Mouse (Mus musculus) T-helper 1 cell (primary cell): ENCODE measurements around the gene Cck.

Experiments
- in situ Hi-C: fragments of 300-600 bp; cut with MboI, MseI; formaldehyde crosslinking; loops from one replicate; pipeline ENCODE4 v1.15.1; 2025; ENCODE audit warnings: high pct_unique_total_duplicates

Gene Cck

DNA sequence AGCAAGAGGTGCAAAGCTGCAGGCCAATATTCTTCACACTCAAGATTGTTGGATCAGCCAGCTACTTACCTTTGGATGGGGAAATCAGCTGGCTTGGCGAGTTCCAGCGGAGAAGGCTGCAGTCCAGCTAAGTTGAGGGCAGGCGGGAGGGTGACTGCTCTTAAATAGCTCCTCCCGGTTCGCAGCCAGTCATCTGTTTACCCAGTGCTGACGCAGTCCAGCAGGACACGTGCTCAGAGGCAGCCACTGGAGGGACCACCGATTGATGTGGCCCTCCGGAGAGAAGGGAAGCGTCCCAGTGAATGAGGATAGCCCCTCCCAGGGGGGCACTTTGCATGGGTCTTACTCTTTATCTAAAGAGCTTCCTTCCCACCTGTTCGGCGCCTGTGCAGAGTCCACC, at the start of gene Cck:
TSS of gene Cck (minus strand) at position 166 of the 400 bp plus-strand sequence.
- in situ Hi-C loops, result loop anchor here (25.0 kb wide), 1 partner anchor 292 kb away; the partner anchor contains the start of genes Hhatl and Klhl40

DNA sequence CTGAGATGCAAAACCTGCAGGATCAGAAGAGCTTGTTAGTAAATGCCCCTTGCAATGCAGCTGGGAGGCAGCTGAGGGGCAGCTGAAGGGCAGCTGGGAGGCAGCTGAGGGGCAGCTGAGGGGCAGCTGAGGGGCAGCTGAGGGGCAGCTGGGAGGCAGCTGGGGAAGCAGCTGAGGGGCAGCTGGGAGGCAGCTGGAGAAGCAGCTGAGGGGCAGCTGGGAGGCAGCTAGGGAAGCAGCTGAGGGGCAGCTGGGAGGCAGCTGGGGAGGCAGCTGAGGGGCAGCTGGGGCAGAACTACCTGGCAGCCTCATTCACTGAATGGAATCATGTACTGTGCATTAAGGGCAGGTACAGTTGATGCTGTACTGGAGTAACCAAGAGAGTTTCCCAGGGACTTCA, 46.0 kb upstream of the Cck start:
- in situ Hi-C loops, result loop anchor here (25.0 kb wide), 1 partner anchor 1704 kb away; the partner anchor contains the start of gene Scn11a

DNA sequence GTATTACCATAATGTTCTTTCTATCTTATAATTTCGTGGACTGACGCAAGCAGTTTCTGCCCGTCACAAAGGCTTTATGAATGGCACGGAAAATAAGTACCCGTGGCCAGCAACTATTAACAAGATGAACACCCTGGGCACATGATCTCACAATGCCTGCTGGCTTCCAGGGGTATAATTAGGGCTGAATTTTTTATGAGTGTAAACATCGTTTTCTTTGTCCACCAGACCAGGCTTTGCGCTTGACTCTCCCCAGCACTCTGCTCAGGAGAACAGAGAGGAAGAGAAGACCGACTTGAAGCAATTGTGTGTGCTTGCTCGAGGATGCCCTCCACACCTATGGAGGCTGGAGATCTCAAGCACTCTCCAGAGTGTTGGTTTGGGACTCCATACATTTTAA, 37.1 kb upstream of the Cck start:
- in situ Hi-C loops, result loop anchor here (25.0 kb wide), 1 partner anchor 1695 kb away; the partner anchor contains the start of gene Scn11a

DNA sequence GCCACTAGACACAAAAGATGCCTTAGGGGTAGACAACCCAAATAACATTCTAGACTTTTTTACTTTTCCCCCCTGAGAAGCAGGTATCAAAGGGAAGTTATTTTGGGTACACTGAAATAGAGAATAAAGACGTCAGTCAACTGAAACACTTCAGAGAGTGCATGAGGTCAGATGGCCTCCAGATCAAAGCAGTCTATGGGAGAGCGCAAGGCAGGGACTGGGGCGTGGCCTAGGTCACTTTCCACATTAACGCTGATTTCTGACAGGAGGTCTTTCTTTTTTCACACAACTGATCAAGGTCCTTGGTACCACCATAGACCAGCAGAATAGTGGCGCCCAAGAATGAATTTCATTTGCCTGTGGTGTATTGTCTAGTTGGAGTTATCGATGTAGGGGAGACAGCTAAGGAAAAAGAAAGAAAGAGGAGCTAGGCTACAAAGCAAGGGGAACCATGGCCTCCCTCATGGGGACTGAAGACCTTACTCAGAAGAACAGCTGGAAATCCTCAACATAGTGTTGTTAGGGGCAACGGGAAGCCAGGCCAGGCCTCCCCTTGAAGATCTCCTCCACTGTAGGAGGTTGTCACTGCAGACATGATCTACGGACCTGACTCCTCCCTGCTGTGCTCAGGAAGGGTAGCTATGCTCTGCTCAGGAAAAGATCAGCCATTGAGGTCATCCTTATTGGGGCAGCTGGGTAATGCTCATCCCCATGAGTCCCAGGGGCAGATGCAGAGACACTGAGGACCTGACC, 33.3 kb upstream of the Cck start:
- in situ Hi-C loops, result loop anchor here (25.0 kb wide), 1 partner anchor 1691 kb away; the partner anchor contains the start of gene Scn11a

DNA sequence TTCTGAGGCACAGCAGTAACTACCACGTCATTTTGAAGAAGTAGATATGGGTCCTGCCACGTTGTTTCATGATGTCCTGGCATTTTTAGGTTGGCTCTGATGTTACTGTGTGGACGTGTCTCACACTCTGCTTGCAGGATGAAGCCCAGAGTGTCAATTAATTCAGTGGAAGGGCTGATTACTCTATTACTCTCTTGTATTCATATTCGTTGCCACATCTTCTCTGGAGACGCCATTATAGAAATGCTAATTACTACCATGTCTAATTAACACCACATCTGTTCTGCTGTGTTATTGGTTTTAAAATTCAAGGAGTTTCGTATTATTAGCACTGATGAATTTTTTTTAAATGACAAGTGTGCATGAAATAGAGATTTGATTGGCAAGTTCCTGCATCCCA, 30.7 kb upstream of the Cck start:
- in situ Hi-C loops, result loop anchor here (25.0 kb wide), 1 partner anchor 1689 kb away; the partner anchor contains the start of gene Scn11a

DNA sequence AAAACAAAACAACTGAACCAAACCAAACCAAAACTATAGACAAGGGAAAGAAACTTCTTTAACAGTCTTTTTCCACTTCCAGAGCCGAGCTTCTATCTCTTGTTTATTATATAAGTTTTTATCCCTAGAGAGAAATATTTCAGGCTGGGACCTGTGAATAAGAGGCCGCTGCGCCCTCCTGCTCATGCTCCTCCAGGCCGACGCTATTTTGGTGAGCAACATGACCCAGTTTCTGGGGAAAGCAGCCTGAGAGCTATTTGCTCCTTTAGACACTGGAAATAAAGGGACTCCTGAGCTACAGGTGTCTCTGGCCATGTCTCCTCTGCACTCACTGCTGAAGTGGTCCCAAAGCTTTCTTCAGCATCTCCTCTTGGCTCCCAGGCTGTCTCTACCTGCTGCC, 24.6 kb upstream of the Cck start:
- in situ Hi-C loops, result no loop called here

DNA sequence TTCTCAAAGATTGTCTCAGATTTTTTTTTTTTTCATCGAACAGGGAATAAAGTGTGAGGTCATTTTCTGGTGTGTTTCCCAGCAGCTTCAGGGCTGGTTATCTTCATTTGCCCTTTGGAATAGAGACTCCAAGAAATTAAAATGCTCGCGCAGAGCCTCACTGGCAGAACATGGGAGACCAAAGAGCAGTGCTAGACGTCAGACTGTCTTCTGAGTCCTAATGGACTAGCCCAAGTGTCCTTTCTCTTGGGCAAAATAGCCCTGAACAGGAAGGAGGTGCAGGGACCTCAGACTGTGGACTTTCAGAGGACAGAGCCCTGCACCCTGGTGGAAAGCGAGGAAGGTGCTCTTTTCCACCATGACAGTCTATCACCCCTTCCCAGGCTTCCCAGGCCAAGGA, 19.0 kb upstream of the Cck start:
- in situ Hi-C loops, result loop anchor here (10.0 kb wide), 1 partner anchor 1800 kb away; no protein-coding TSS in a partner anchor

DNA sequence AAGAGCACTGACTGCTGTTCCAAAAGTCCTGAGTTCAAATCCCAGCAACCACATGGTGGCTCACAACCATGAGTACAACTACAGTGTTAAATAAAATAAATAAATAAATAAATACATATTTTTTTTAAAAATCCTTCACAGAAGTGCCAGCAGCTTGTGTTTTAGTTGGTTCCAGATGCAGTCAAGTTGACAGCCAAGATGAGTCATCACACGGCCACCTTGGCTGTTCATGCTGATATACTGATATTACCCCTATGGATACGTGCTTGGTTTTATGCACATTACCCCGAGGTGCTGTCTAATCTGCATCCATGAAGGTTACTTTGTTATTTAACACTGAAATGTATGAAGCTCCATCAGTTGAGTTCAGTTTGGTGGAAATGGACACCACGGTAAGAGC, 16.4 kb upstream of the Cck start:
- in situ Hi-C loops, result loop anchor here (10.0 kb wide), 1 partner anchor 1803 kb away; no protein-coding TSS in a partner anchor

DNA sequence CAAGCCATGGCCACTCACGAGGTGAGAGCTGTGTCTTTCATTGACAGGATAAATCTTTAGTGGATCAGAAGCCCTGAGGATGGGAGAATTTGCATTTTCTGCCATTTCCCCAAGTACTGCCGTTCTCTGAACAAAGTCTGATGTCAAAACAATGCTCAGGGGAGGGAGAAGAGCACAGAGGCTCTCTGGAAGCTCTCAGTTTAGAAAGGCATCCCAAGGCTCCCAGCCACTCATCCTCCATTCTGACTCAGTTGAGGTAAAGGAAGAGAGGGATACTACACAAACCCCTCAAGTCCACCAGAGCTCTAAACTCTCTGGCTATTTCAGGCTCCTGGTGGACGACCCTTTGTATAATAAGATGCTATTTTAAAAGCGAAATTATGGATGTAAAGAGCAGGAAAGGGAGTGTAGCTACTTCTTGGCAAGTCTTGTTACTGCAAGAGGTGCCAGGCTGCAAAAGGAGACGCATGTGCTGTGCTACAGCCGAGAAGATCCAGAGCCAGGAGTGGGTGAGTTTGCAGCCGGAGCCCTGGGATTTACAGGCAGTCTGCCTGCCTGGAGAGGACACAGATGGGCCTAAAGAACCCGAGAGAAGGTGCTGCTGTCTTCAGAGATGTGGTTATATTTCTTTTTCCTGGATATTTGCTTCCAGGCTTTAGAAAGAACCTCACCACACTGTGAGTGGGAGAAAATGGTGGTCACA, 11.1 kb upstream of the Cck start:
- in situ Hi-C loops, result no loop called here

DNA sequence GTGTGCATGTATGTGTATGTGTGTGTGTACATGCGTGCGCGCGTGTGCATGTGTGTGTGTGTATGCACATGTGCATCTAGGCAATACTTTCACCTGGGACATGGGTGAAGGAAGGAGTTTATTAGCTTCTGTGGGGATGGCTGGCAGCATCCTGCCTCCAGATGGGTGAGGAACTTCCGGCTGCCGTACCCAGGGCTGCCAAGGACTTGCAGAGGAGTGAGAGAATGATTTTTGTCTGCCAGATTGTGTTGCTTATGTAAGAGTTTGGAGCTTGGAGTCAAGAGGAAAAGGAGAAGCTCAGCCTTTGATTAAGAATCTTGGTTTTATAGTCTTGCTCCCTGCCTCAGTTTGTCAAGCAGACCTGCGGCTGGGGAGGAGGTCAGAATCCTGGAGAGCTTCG, 9.9 kb upstream of the Cck start:
- in situ Hi-C loops, result no loop called here

DNA sequence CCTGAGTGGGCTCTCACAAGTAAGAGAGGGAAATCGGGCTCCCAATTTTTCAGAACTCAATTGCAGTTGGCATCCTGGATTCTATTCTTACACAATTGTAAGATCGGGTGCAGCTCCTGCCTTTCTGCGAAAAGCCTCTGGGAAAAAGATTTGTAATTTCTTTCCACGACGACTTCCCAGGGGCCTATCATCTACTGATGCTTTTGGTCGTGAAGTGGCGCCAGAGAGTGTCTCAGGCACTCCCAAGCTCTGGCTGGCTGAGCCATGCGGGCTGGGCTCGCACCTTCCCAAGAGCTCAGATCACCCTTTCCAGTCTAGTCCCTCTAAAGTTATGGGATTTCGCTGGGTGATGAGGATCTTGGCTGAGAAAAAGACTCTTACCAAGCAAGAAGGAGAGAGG, 608 bp upstream of the Cck start:
- in situ Hi-C loops, result loop anchor here (25.0 kb wide), 1 partner anchor 291 kb away; the partner anchor contains the start of genes Hhatl and Klhl40

DNA sequence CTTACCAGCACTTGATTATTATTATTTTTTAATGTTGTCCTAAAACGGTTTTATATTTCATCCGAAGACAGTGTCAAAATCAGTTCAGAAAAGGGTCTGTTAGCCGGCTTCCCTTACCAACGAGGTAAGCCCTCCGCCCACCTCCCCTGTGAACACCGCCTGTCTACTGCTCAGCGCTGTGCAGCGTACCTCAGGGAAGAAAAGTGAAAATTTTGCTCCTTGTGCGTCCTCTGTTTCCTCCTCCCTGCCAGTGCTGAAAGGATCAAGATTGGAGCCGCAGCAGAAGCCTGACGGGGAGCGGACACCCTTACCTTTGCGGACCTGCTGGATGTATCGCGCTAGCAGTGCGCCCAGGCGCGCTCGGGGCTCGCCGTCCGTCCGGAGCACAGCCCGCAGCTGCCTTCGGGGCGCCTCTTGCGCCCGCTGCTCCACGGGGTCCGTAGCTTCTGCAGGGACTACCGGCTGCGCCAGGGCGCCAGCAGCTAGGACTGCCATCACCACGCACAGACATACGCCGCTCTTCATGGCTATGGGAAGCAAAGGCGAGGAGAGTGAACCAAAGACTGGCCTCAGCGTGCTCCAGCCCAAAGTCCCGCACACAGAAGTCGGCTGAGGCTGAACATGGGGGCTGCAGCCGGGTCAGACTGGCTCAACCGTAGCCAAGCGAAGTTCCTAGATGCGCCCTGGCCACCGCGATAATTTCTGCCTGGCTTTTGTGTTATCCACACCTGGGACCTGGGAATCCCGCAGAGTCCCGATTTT, 1.3 kb downstream of the Cck start:
- in situ Hi-C loops, result loop anchor here (25.0 kb wide), 1 partner anchor 293 kb away; the partner anchor contains the start of genes Hhatl and Klhl40

DNA sequence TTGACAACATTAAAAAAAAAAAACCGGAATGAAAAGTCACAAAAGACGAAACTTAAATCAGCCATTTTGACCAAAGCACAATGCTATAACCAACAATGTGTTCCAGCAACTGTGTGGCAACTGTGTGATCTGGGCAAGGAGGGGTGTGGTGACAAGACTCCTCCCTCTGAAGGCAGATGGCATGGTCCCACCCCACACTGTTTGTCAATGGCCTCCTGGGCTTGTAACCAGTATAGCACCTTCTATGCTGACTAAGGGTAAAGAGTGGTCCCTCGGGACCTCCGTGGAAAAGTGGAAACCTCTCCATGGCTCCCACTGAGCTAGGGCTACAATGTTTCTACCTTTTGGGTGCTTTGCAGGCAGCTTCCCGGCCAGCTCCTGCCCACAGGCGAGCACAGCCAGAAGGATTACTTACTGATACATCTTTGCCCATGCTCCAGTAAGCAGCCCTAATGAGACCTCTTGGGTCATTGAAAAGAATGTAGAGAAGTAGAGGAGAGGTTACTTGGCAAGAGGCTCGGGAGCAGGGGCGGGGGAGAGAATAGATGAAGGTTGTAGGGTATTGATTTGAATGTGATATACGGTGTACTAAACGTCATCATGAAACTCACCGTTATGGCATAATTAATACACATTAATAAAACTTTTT, 3.8 kb downstream of the Cck start:
- in situ Hi-C loops, result loop anchor here (25.0 kb wide), 1 partner anchor 296 kb away; the partner anchor contains the start of genes Hhatl and Klhl40

DNA sequence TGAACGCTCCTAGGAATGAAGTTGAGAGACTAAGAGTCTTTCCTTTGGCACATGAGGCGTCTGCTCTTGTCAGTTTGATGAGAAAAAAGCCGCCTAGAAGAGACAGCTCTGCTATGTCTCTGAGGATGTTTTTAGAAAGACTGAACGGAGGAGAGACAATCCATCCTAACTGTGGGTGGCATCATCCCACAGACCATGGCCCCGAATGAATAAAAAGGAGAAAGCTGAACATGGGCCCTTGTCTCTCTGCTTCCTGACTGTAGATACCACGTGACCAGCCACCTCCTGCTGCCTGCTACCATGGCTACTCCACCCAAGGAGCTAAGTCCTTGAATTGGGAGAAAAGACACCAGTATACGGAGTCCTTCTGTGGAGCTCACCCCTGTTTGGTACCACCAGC, 8.3 kb downstream of the Cck start:
- in situ Hi-C loops, result loop anchor here (5.0 to 25.0 kb wide), 2 partner anchors 110 to 300 kb away; partner anchors contain the start of genes Hhatl and Klhl40

DNA sequence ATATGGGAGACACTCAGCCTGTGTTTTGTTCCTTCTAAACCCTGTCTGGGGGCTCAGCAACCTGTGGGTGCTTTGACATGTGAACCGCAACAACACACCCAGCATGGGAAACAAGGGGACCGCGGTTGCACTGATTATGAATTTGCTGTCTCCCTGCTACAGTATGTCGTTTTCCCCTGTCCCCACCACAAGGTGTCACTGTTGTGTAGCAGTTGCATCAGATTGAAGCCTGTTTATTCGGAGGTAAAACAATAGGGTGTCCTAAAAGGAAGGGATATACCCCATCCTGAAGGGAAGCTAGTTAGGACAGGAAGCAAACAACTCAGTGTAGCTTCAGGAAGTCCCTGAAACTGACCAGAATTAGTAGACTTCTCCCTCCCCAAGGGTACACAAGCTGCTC, 16.0 kb downstream of the Cck start:
- in situ Hi-C loops, result loop anchor here (25.0 kb wide), 1 partner anchor 308 kb away; the partner anchor contains the start of genes Hhatl and Klhl40

DNA sequence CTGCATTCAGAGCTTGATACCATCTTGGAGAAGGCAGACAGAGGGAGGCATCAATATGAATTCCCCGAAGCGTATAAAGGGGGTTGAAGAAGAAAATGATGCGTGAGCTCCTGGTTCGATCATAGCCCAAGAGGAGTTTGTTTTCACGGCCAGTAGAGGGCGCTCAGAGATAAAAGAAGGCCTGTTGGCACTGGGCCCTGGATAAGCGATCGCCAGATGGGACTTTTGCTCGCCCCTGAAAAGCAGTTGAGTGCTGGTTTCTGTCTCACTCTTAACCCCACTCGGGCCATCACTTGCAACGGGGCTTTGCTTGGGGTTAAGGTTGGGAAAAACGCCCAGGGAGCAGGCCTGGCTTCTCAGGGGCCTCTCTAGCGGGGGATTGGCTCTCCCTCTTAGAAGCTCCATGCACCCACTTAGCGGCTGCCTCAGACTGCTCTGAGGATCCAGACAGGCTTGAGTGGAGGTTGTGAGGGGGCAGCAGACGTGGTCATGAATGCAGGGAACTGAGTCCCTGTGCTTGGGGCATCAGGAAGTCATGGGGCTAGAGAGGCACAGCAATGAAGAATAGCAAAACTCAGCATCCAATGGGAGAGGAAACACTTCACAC, 18.1 kb downstream of the Cck start:
- in situ Hi-C loops, result loop anchor here (25.0 kb wide), 1 partner anchor 310 kb away; the partner anchor contains the start of genes Hhatl and Klhl40

DNA sequence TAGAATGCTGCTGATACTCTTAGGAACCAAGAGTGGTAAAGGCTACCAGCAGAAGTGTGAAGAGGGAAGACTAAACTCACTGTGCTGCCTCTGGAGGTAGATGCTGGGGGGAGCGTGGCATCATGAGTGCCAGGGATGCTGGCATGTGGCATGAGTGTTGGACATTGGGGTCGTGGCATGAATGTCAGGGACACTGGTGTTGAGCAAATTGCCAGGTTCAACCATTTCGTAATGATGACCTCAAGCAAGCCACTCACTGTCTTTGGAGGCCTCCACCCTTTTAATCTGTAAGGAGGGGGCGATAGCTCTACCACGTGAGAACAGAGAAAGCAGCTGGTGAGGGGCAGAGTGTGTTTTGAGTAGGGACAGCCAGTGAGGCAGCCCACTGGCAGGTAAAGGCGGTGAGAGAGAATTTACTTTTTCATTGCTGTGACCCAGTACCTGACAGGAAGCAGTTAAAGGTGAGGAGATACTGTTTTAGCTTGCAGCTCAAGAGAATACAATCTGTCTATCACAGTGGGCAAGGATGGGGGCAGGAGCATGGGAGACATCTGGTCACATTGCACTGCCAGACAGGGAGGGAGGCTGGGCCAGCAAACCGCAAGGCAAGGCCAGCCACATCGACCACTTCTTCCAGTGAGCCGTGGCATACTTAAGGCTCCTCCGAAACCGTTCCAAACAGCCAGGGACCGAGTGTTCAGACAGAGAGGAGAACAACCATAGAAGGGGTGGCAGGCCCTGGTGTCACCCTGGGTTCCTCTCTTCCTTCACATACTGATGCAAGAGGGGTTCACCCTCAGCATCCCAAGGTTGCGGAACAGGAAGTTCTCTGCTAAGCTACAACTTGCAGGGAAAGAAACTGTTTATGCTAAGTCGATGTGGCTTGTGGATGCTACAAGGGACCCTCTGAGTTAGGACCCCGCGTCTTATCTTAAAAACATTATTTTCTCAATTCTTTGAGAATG, 19.7 kb downstream of the Cck start:
- in situ Hi-C loops, result loop anchor here (25.0 kb wide), 1 partner anchor 312 kb away; the partner anchor contains the start of genes Hhatl and Klhl40

DNA sequence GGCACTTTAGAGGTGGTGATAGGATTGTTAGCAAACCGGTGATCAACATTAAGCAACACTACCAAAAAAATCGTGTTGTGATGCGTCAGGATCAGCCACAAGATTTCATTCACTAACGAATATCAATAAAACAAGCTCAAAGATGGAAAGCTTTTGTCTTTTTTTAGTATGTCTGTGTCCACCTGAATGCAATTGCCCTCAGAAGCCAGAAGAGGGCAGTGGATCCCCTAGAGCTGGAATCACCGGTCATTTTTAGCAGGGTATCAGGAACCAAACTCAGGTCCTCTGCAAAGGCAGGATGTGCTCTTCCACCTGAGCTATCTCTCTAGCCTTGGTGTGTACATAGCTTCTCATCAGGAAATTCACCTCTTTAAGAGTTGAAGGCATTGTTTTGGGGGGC, 20.7 kb downstream of the Cck start:
- in situ Hi-C loops, result loop anchor here (5.0 to 25.0 kb wide), 2 partner anchors 222 to 313 kb away; partner anchors contain the start of genes Hhatl and Klhl40

DNA sequence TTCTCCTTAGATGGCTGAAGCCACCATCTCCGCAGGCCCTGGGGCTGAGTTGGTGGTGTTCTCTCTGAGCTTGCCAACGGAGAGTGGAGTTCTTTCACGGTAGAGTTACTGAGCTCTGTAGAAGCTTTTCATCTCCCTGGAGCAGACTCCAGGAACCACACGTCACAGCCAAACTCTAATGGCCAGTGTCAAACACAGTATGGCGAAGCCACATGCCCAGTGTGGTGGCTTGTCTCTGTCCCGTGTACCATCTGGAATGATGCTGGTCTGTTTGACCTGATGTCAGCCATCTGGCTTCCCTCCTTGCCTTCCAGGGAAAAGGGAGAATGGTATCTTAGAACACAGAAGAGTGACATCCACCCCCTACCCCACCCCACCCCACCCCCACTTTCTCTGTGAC, 25.8 kb downstream of the Cck start:
- in situ Hi-C loops, result loop anchor here (5.0 kb wide), 1 partner anchor 217 kb away; no protein-coding TSS in a partner anchor
